Mouse (Mus musculus) megakaryocyte-erythroid progenitor cell, adult 5-6 weeks (primary cell): Measurements from ENCODE around the gene Aqp5. TPM values are rescaled to one million over a fixed set of nuclear protein-coding genes. Genes with fewer than 3 reads are reported as not detected.

Experiments used
- ATAC-seq: replicated peaks from 2 replicates; pipeline ENCODE4 v1.8.0; 2016; ENCODE audit warnings: mild to moderate bottlenecking, inconsistent platforms; ENCODE audit not compliant: severe bottlenecking, poor library complexity, low FRiP score, low TSS enrichment
- total RNA-seq, 2 experiments: library from RNA; stranded (forward) in 1 of 2; stranded (reverse) in 1 of 2; fragments of 200-1000, 215-1000 nt in 1 of 2; fragments of >200 nt in 1 of 2; fragmentation: Nextera tagmentation in 1 of 2; gene quantifications; 2 replicates each; pipeline ENCODE4 v1.2.3; 2014 to 2017

Gene Aqp5
- total RNA-seq, 2 experiments from 2014 or later: not detected

DNA sequence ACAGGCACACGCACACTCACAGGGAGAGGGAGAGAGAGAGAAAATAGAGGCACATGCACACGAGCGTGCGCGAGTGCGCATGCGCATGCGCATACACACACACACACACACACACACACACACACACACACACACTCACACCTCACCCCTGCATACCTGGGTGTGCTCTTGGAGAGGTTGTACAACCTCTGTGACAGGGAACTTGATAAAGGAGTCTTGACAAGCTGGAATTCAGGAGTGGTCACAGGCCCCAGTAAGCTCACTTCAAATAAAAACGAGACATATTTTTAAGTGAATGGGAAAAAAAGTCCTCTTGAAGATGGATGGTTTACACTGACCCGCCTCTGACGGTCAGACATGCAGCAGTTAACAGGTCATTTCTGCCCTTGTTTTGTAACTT is 31.5 kb downstream of the Aqp5 start:
- no peak for ATAC-seq

GRCm38 (mm10) chr15:99631618-99632017 is 41.0 kb downstream of the Aqp5 start:
- peak; percentile 61; the same call in 1 of the 2 replicates for ATAC-seq

GRCm38 (mm10) chr15:99634702-99635101 is 44.1 kb downstream of the Aqp5 start:
- ATAC-seq: no peak

DNA sequence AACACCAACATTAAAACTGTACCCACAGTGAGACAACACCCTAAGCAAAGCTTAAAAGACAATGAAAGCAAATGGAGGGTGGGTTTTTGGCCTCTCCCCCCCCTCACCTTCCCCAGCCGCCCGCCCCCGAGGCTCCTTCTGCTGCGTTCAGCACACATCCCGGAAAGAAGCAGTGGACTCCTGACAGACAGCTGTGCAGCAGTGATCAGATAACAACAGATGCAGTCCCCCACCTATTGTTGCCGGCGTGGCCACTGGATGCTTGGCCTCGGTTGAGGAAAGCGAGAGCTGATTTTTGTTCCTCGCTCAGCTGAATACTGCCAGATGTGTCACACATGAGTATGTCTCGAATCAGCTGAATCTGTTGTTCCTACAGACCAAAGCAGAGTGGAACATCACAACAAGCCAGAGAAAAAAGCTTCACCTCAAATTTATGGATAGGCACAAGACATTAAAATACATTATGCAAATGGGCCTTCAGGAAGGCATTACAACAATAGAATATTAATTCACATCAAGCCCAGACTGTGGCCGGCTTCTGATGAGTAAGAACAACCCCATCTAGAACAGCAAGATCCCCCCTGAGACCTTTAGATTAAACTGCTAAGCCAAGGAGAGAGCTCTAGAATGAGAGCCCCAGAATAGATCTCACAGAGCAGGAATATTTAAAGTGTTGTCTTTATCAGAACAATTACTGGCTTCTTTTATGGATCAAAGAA is 47.0 kb downstream of the Aqp5 start:
- ATAC-seq: no peak

- no peak for ATAC-seq
Measured at GRCm38 (mm10) chr15:99638124-99638485, 47.5 kb downstream of the Aqp5 start.

- ATAC-seq: no peak
Measured at GRCm38 (mm10) chr15:99642622-99643021, 52.0 kb downstream of the Aqp5 start.

DNA sequence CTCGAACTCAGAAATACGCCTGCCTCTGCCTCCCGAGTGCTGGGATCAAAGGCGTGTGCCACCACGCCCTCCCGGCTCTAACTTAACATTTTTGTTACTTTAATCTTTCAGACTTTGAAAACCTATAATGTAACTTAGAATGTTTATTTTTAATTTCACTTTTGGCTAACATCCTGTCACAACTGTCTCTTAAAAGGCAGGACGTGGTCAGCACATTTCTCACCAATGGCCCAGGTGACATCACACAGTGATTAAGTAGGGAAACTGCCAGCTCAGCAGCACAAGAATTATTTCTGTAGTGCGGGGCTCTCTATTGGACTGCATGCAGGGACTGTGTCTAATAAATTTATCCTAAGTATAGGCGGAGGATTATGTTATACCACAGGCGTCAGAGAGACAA is 53.2 kb downstream of the Aqp5 start:
- no peak for ATAC-seq

Other genes with a start within 250 kb of the Aqp5 start
- gene Fmnl3, start 220.3 kb upstream of the Aqp5 start, total RNA-seq (2014; fragmentation: Nextera tagmentation): 0.70 and 4.9 TPM in 2 replicates
- 0.61 and 1.8 TPM in 2 replicates for gene Fmnl3, start 220.3 kb upstream of the Aqp5 start, total RNA-seq (2017)
- gene Tmbim6, start 197.9 kb upstream of the Aqp5 start, total RNA-seq (2014; fragmentation: Nextera tagmentation): 165 and 208 TPM in 2 replicates
- 86.9 and 93.6 TPM in 2 replicates for gene Tmbim6, start 197.9 kb upstream of the Aqp5 start, total RNA-seq (2017)
- gene Nckap5l, start 133.0 kb upstream of the Aqp5 start, total RNA-seq (2014; fragmentation: Nextera tagmentation): 1.6 and 16.0 TPM in 2 replicates
- gene Nckap5l, start 133.0 kb upstream of the Aqp5 start, total RNA-seq (2017): 0.52 and 7.4 TPM in 2 replicates
- gene Bcdin3d, start 116.1 kb upstream of the Aqp5 start, total RNA-seq (2014; fragmentation: Nextera tagmentation): 6.5 and 11.4 TPM in 2 replicates
- gene Bcdin3d, start 116.1 kb upstream of the Aqp5 start, total RNA-seq (2017): 5.3 and 6.6 TPM in 2 replicates
- gene Faim2, start 62.6 kb upstream of the Aqp5 start, total RNA-seq (2014; fragmentation: Nextera tagmentation): not detected in 2 replicates
- gene Faim2, start 62.6 kb upstream of the Aqp5 start, total RNA-seq (2017): not detected in 2 replicates
- gene Aqp2, start 11.7 kb upstream of the Aqp5 start, total RNA-seq (2014; fragmentation: Nextera tagmentation): not detected in 2 replicates
- not detected in 2 replicates for gene Aqp2, start 11.7 kb upstream of the Aqp5 start, total RNA-seq (2017)
- gene Aqp6, start 10.6 kb downstream of the Aqp5 start, total RNA-seq (2014; fragmentation: Nextera tagmentation): not detected in 2 replicates
- not detected in 2 replicates for gene Aqp6, start 10.6 kb downstream of the Aqp5 start, total RNA-seq (2017)
- gene Racgap1, start 60.9 kb downstream of the Aqp5 start, total RNA-seq (2014; fragmentation: Nextera tagmentation): 31.1 and 62.5 TPM in 2 replicates
- gene Racgap1, start 60.9 kb downstream of the Aqp5 start, total RNA-seq (2017): 38.5 and 45.9 TPM in 2 replicates
- gene Asic1, start 79.6 kb downstream of the Aqp5 start, total RNA-seq (2014; fragmentation: Nextera tagmentation): not detected in 2 replicates
- gene Asic1, start 79.6 kb downstream of the Aqp5 start, total RNA-seq (2017): 0.33 TPM in 1 of 2 replicates, not detected in the other
- gene Smarcd1, start 111.3 kb downstream of the Aqp5 start, total RNA-seq (2014; fragmentation: Nextera tagmentation): 29.2 and 37.5 TPM in 2 replicates
- gene Smarcd1, start 111.3 kb downstream of the Aqp5 start, total RNA-seq (2017): 10.5 and 28.6 TPM in 2 replicates
- gene Gm17349, start 114.7 kb downstream of the Aqp5 start, total RNA-seq (2014; fragmentation: Nextera tagmentation): not detected in 2 replicates
- not detected in 2 replicates for gene Gm17349, start 114.7 kb downstream of the Aqp5 start, total RNA-seq (2017)
- gene Gpd1, start 126.7 kb downstream of the Aqp5 start, total RNA-seq (2014; fragmentation: Nextera tagmentation): 0.49 TPM in 1 of 2 replicates, not detected in the other
- gene Gpd1, start 126.7 kb downstream of the Aqp5 start, total RNA-seq (2017): 0.23 TPM in 1 of 2 replicates, not detected in the other
- gene Cox14, start 134.8 kb downstream of the Aqp5 start, total RNA-seq (2014; fragmentation: Nextera tagmentation): 60.9 and 68.1 TPM in 2 replicates
- 17.2 and 30.4 TPM in 2 replicates for gene Cox14, start 134.8 kb downstream of the Aqp5 start, total RNA-seq (2017)
- gene Cers5, start 182.1 kb downstream of the Aqp5 start, total RNA-seq (2014; fragmentation: Nextera tagmentation): 2.4 and 7.2 TPM in 2 replicates
- gene Cers5, start 182.1 kb downstream of the Aqp5 start, total RNA-seq (2017): 2.2 and 8.3 TPM in 2 replicates